Mouse (Mus musculus) E14TG2a.4 (cell line): ENCODE measurements around the gene Tinagl1.

Source experiments
- CTCF ChIP-seq: conservative IDR thresholded peaks from 2 replicates; pipeline ENCODE4 v1.5.1; 2014; ENCODE audit warnings: low read length
- NANOG ChIP-seq: IDR thresholded peaks from 2 replicates; pipeline ENCODE4 v1.6.1; 2014; ENCODE audit warnings: borderline replicate concordance, low read length, mixed read lengths
- POU5F1 ChIP-seq: IDR thresholded peaks from 2 replicates; pipeline ENCODE4 v1.6.1; 2014; ENCODE audit warnings: low read length, borderline replicate concordance

- TF ChIP-seq CTCF (no peak), NANOG (no peak), POU5F1 (no peak)
Observed at GRCm38 (mm10) chr4:130120752-130121151, 54.2 kb downstream of the Tinagl1 start.
